Mouse (Mus musculus): ENCODE measurements at regions not wholly inside any gene's neighbourhood (a gene's known extent, or its start where the extent isn't known, plus 50 kb on each side); places are given as distances from the start of the nearest gene placed in this dataset.

DNA sequence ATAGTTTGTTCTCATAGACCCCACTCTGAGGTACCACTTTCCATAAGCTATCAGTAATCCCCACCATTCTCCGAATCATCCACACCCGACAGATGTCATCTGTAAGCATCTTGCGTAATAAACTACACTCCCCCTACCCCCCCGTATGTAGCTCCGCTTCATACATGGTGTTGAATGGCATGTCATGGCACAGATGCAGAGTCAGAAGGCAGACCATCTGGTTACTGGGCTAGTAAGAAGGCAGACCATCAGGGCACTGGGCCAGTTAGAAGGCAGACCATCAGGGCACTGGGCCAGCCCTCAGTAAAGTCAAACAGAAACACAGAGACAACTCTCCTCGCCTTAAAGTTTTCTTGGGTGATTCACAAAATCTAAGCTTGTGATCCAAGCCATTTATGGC, 88.9 kb upstream of the Sfswap start:
- no peak for DNase-seq (ENCODE audit: low spot score in 2 of 2)
- intact Hi-C loops (cut with DNase I): no loop called here

DNA sequence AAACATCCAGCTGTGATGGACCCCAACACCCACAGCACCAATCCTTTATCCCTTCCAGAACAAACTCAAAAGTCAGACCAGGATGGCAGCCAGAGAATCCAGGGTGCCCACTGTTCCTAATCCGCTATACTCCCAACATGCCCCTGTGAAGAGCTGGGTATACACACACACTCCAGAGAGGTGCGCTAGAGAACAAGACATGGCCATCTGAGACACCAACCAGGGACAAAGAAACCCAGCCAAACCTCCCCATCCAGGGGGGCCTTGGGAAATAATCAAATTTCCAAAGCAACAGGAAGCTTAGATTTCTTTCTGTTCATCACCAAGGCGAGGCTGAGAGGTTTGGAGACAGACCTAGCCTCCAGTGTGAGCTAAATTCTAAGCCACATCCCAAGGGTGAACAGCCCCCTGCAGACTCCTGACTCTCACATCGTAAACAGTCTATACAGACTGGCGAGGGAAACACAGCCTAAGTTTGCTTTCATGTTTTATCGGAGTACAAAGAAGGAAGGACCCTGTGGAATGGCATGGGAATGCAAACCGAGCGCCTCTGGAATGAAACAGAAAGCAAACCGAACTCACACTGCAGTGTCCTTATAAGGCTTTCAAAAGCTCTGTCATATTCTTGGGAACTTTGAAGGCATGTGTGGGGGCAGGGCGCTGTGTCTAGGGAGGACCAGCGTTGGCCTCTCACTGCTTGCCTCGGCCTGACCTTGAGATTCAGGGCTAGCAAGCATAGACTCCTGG, 85.9 kb upstream of the Sfswap start:
- peak in 1 of 2 experiments; percentile 17 for DNase-seq (ENCODE audit: low spot score in 2 of 2)
- intact Hi-C loops (cut with DNase I): loop anchor here (5.0 kb wide), 1 partner anchor 87 kb away; the partner anchor contains the start of gene Sfswap

DNA sequence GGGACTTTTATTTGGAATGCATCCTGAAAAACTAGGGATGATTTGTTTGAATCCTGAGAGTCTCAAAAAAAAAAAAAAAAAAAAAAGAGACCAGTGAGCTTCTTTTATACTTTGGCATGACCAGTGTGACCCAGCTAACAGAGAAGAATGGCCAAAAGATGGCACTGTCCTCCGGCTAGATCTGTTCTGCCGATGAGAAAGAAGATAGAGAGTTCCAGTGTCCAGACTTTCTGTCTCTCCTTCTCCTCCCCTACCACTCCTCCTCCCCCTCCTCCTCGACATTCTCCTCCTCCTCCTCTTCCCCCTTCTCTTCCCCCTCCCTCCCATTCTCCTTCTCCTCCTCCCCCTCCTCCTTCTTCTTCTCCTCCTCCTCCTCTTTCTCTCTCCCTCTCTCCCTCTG, 84.6 kb upstream of the Sfswap start:
- peak in 1 of 2 experiments; percentile 44 for DNase-seq (ENCODE audit: low spot score in 2 of 2)
- intact Hi-C loops (cut with DNase I): loop anchor here (2.0 to 5.0 kb wide), 2 partner anchors 86 to 166 kb away; partner anchors contain the start of gene Sfswap

DNA sequence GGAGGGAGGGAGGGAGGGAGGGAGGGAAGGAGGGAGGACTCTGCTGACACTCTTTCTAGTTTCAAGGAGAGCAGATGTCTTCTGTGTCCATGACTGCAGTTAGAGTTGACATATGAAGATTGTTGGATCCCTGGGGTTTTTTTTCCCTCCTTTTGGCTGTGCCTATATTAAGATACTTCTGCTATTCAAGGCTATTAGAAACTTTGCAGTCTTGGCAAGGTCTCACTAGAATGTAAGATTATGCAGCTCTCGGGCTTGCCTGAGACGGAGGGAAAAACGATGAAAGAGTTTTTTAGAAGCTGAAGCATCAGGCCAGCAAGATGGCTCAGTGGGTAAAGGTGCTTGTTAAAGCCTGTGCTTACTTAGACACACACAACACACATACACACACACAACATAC, 83.5 kb upstream of the Sfswap start:
- intact Hi-C loops (cut with DNase I): loop anchor here (2.0 to 5.0 kb wide), 2 partner anchors 85 to 165 kb away; partner anchors contain the start of gene Sfswap

DNA sequence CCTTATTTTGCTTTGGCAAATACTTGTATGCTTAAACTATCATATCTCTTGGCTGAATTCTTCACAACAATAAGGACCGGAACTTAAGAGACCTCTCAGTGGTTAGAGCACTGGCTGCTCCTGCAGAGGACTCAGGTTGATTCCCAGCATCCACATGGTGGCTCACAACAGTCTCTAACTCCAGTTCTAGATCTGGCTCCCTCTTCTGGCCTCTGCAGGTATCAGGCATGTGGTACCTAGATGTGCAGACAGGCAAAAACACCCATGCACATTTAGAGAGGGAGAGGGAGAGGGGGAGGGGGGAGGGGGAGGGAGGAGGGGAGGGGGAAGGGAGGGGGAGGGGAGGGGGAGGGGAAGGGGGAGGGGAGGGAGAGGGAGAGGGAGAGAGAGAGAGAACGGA, 80.0 kb upstream of the Sfswap start:
- intact Hi-C loops (cut with DNase I): no loop called here

More for the DNA sequence above, 83.5 kb upstream of the Sfswap start:
- DNase-seq (ENCODE audit: low spot score in 2 of 2): peak in 1 of 2 experiments; percentile 63

DNA sequence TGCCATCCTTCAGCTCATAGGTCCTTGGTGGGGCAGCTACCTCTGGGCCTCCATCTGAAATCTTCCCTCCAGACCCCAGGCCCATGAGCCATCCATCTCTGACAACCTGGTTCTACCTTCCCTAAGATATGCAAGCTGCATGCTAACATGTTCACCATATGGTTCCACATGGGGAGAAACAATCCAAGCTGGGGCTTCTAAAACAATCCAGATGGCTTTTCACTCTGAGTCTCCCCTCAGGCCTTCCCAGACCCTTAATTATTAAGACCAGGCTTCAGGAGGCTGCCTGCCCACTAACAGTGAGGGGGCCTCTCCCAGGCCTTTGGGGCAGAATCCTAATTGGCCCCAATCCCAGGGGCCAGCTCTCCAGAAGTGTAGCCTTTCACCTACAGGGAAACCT, 71.1 kb upstream of the Sfswap start:
- intact Hi-C loops (cut with DNase I): no loop called here
- no peak for DNase-seq (ENCODE audit: low spot score in 2 of 2)

More for the DNA sequence above, 80.0 kb upstream of the Sfswap start:
- no peak for DNase-seq (ENCODE audit: low spot score in 2 of 2)

DNA sequence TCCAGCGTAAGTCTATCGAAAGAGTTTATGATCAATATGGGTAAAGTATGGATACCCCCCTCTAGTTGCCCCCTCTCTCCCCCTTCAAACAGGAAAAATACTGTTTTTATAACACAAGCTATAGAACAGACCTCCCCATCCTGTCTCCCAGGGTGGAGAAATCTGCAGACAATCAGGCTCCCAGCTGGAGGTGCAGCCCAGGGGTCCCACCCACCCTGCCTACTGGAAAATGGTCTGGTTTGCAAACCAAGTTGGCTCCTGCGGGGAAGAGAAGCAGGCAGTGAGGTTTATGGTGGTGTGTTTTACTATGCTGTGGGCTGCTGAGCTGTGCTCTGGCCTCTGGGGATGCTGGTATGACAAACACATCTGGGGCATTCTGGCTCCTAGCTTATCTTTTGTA, 70.7 kb upstream of the Sfswap start:
- DNase-seq (ENCODE audit: low spot score in 2 of 2): no peak
- intact Hi-C loops (cut with DNase I): no loop called here

DNA sequence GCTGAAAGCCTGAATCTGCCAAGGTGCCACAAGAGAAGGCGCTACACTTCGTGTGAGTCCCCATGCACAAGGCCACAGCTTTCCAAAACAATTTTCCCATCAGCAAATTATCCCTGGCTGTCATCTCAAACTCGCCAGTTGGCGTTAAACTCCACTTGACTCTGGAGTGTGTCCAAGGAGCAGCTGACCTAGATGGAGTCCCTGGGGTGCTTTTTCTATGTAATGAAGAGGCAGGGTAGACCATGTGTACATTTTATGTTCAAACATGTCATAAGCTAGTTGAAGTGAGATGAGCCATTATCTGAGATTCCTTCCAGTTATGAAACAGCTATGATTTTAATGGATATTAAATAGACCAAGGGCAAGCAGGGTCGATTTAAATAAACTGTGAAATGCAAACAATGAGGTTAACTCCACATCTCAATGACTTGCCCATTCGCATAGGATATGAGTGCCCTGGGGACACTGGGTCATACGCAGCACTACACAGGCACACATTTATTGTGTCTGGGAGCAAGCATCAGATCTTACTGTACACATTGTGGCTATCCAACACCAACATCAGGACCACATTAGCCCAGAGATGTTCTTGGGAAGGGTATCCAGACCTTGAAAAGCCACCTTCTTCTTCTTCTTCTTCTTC, 51.0 kb upstream of the Sfswap start:
- DNase-seq (ENCODE audit: low spot score in 2 of 2): no peak
- intact Hi-C loops (cut with DNase I): loop anchor here (5.0 kb wide), 1 partner anchor 82 kb away; no protein-coding TSS in a partner anchor
